Mouse (Mus musculus): ENCODE measurements around the gene Chd1l. TPM values are rescaled to one million over a fixed set of nuclear protein-coding genes. Genes with fewer than 3 reads are reported as not detected.

Chd1l gene
- total RNA-seq (2021), result 10 to 100 TPM in 1 of 2 experiments, 1 to 10 TPM in 1; 9.3 to 11.2 TPM

- DNase-seq, result peak; percentile 90 to 93
These were observed at the start of gene Chd1l for GRCm38 (mm10) chr3:97609845-97610410. TSS of gene Chd1l (minus strand) at chr3:97610203.

DNA sequence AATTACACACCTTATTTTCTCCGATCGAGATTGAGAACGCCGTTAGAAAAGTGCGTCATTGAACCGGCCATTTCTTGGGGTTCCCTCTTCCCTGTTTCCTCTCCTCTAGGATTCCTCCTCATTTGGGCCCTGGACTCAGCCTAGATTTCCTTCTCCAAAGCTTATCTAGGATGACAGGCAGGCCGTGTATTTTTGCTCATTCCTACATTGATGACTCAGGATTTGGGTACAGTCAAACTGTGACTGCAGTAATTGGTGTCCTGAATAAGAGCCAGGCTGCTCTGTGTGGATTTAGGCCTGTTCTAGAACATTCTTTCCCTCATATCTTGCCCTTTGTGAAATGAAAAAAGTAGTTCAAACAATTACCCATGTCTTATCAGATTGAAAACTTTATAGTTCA, 49.7 kb upstream of the Chd1l start:
- DNase-seq, result no peak

DNA sequence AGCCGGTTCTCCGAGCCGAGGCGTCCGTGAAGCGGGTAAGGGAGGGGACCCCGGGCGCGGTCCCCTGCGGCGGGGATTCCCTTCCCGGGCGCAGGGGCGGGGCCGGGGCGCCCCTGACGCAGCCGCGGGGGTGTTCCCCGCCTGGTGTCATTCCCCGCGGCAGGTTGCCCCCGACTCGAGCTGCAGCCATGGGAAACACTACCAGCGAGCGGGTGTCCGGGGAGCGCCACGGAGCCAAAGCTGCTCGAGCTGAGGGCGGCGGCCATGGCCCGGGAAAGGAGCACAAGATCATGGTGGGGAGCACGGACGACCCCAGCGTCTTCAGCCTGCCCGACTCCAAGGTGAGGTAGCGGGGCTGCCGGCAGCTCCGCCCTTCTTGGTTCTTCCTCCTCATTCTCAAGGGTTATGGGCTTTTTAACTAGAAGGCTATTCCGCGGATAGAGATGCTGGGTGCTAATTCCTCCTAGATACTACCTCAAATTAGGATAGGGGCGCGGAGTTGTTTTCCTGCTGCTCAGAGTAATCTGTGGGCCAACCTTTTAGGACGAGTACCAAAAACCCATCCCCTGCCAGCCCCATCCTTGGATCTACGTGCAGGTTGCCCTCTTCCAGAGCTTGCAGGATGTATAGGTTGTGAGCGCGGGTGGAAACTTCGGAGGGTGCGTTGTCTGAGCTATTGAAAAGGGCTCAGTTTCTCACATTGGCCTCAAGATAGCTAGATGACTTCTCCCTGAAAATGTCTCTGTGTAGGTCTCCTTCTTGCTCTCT, 48.6 kb upstream of the Chd1l start:
- DNase-seq, result no peak

DNA sequence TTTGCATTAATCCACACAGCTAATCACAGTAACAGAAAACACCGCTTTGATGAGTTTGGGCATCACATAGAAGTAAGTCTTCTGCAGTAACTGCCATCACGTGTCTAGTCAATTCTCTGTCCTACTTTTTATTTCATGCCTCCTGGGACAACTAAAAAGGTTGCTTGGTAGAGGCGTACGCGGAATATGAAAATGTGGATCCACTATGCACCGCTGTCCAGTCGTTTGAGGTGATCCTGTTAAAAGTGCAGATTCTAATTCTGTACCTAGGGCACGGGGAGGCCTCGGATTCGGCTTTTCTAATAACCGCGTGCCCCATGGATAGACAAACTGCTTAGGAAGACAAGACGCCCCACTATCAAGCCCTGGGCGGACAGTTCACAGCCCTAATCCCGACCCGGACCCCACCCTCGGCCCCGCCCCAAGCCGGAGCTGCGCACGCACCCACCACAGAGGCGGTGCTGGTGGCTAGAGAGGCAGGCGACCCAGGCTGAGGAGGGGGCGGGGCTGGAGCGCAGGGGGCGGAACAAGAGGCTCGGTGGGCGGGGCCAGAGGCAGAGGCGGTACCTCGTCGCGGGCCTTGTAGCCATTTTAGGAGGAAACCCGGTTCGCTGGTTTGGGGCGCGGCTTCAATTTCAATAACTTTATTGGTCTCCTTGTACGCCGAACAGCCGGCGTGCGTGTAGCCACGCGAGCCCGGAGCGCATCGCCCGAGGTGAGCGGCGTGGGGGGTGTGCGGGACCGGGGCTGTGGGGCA, 47.8 kb upstream of the Chd1l start, which contains the start of gene Prkab2:
Prkab2 (plus strand) TSS at position 539 of the 757 bp plus-strand sequence.
- peak; percentile 98 for DNase-seq

DNA sequence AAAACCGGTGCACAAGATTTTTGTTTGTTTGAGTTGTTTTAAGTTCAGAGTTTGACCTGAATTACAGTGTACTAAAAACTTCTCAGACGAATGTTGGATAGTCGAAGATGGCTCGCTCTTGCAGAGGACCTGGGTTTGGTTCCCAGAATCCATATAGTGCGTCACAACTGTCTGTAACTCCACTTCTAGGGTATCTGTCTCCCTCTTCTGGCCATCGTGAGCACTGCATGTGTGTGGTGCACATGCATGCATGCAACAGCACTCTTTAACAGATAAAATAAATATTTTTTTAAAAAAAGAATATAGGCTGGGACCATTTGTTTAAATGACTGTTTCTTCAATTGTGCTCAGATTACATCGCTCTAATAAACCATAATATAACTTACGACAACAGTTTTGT, 44.9 kb upstream of the Chd1l start:
- DNase-seq, result no peak

GRCm38 (mm10) chr3:97653781-97654180, 43.8 kb upstream of the Chd1l start:
- DNase-seq, result no peak

GRCm38 (mm10) chr3:97651604-97652003, 41.6 kb upstream of the Chd1l start:
- no peak for DNase-seq

GRCm38 (mm10) chr3:97649469-97649868, 39.5 kb upstream of the Chd1l start:
- no peak for DNase-seq

DNA sequence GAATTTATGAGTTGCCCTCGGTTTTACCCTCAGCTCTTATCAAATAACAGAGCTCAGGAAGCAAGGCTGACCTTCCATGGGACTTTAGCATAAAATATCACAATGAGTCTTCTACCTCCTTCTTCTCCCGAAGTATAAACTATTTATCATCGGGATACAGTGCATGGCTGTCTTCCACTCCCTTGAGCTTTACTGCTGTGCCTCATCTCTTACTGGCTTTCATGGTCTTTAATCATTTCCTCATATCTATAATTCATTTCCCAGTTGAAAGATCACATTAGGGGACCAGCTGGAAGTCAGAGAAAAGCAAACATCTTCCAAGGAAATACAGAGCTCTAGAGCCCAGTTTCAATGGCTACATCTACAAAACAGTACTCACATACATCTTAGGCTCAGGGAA, 39.0 kb upstream of the Chd1l start:
- DNase-seq, result no peak

DNA sequence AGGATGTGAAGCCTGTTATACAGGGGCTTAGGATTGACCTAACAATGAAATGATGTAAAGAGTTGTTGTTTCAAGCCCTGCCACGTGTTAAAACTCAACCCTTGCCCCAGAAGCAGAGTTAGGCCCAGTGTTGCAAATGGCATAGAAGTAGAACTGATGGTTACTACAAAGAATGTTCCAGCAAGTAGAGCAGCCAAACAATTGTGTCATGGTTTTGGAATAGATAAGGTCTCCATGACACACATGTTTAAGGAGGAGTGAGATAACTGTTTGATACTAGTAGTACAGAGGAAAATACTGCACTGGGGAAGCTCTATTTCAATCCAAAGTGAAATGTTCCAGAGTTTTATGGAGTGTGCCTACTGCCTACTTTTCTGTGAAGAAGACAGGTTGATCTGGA, 38.5 kb upstream of the Chd1l start:
- DNase-seq, result no peak

DNA sequence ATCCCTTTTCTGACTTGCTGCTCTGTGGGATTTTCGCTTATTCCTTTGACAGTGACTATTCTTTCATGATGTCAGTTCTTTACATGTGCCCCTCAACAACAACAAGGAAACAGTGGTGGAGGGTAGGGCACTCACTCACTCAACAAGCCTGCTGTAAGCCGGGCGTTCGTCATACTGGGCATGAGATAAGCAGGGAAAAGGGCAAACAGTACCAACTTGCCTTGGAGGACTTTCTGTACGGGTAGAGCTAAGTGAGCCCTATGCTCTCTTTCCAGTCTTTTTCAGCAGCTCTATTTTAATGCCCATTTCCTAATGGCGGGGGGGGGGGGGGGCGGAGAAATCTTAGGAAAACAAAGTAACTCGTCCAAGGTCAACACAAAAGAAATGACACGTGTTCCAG, 32.0 kb upstream of the Chd1l start:
- DNase-seq, result no peak

GRCm38 (mm10) chr3:97641396-97641795, 31.4 kb upstream of the Chd1l start:
- no peak for DNase-seq

GRCm38 (mm10) chr3:97634288-97634761, 24.3 kb upstream of the Chd1l start:
- no peak for DNase-seq

DNA sequence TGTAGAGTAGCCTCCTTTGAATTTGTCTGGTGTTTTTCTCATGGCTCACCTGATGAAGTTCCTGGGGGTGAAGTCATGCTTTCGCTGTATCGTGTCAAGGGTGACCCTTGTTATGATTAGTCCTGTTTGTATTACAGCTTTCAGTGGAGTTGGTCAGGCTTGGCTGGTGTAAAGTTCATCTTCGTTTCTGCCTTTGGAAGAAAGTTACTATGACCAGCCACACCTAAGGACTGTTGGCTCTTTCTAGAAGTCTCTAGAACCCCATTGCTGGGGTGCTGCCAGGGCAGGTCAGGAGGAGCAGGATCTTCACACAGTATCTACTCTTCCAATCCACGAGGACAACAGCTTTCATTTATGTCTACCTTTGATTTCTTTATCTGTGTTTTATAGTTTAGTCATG, 23.5 kb upstream of the Chd1l start:
- DNase-seq, result no peak

GRCm38 (mm10) chr3:97631258-97631860, 21.4 kb upstream of the Chd1l start:
- DNase-seq, result no peak

DNA sequence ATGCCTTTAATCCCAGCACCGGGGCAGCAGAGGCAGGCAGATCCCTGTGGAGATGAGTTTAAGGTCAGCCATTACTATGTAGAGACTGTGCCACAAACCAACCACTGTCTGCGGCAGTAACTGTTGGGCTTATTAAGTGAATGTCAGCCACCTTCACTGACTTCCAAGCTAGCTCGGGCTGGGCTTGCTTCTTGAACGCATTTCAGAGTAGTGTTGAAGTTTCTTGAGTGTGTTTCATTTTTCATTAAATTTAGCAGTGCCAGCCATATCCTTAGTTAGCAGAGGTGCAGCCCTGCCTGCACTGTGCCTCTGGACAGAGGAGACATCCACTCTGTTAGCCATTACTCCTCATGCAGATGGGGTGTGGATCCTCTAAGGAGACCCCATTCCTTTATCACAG, 20.7 kb upstream of the Chd1l start:
- DNase-seq, result no peak

- DNase-seq, result no peak
These were observed 19.9 kb upstream of the Chd1l start for GRCm38 (mm10) chr3:97629941-97630340.

- no peak for DNase-seq
These were observed 18.5 kb upstream of the Chd1l start, which contains the start of gene Fmo5 for GRCm38 (mm10) chr3:97628391-97629001. TSS of gene Fmo5 (plus strand) at chr3:97628804.

GRCm38 (mm10) chr3:97627893-97628292, 17.9 kb upstream of the Chd1l start:
- no peak for DNase-seq

GRCm38 (mm10) chr3:97624611-97625010, 14.6 kb upstream of the Chd1l start:
- DNase-seq, result no peak

DNA sequence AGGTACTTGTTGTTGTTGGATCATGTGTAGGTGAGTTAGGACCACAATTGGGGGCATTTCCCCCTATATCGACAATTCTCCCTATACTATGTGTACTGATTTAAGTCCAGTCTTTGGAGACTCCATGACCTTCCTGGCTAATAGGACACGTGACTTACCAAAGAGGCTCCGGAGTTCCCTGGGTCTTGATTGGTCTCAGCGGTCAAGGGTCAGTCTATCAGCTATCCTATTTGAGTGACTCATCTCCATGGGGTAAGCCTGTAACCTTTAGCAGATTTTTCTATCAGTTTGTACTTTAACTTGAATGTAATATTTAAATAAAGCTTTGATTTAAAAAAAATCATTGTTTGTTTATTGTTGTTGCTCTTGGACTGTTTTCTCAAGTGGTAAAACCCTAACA, 10.7 kb upstream of the Chd1l start:
- DNase-seq, result no peak

- no peak for DNase-seq
These were observed 7.9 kb upstream of the Chd1l start for GRCm38 (mm10) chr3:97617899-97618298.
